Mouse (Mus musculus) regulatory T cell (primary cell): ENCODE measurements at regions not wholly inside any gene's neighbourhood (a gene's known extent, or its start where the extent isn't known, plus 50 kb on each side); places are given as distances from the start of the nearest gene placed in this dataset.

Source experiments
- in situ Hi-C: fragments of 300-600 bp; cut with MboI, MseI; formaldehyde crosslinking; loops from one replicate; pipeline ENCODE4 v1.15.1; 2025; ENCODE audit warnings: high pct_unique_total_duplicates

- in situ Hi-C loops = no loop called here
These were observed 70.0 kb downstream of the Mbip start for GRCm38 (mm10) chr12:56275556-56276242.

GRCm38 (mm10) chr12:56265049-56265448 is 80.6 kb downstream of the Mbip start:
- in situ Hi-C loops = no loop called here

GRCm38 (mm10) chr12:56261471-56261870 is 84.2 kb downstream of the Mbip start:
- in situ Hi-C loops = no loop called here

- in situ Hi-C loops = no loop called here
These were observed 87.2 kb downstream of the Mbip start for GRCm38 (mm10) chr12:56258401-56259050.

- in situ Hi-C loops = no loop called here
These were observed 89.3 kb downstream of the Mbip start for GRCm38 (mm10) chr12:56256243-56256881.

- in situ Hi-C loops = no loop called here
These were observed 92.9 kb downstream of the Mbip start for GRCm38 (mm10) chr12:56252612-56253444.

GRCm38 (mm10) chr12:56250262-56250661 is 95.4 kb downstream of the Mbip start:
- in situ Hi-C loops = no loop called here

- in situ Hi-C loops = no loop called here
These were observed 99.3 kb downstream of the Mbip start for GRCm38 (mm10) chr12:56246406-56246805.

- in situ Hi-C loops = no loop called here
These were observed 102.9 kb downstream of the Mbip start for GRCm38 (mm10) chr12:56242803-56243202.

- in situ Hi-C loops = no loop called here
These were observed 104.0 kb downstream of the Mbip start for GRCm38 (mm10) chr12:56241735-56242134.

- in situ Hi-C loops = no loop called here
These were observed 105.5 kb downstream of the Mbip start for GRCm38 (mm10) chr12:56240206-56240605.

- in situ Hi-C loops = no loop called here
These were observed 111.1 kb downstream of the Mbip start for GRCm38 (mm10) chr12:56234571-56234970.

GRCm38 (mm10) chr12:56233209-56233608 is 112.5 kb downstream of the Mbip start:
- in situ Hi-C loops = no loop called here

GRCm38 (mm10) chr12:56224142-56224895 is 121.4 kb downstream of the Mbip start:
- in situ Hi-C loops = no loop called here

- in situ Hi-C loops = no loop called here
These were observed 152.2 kb downstream of the Mbip start for GRCm38 (mm10) chr12:56193524-56193923.

- in situ Hi-C loops = no loop called here
These were observed 156.1 kb downstream of the Mbip start for GRCm38 (mm10) chr12:56189562-56189961.

GRCm38 (mm10) chr12:56160736-56161135 is 185.0 kb downstream of the Mbip start:
- in situ Hi-C loops = no loop called here

- in situ Hi-C loops = no loop called here
These were observed 201.3 kb downstream of the Mbip start for GRCm38 (mm10) chr12:56144359-56144758.

- in situ Hi-C loops = no loop called here
These were observed 201.9 kb downstream of the Mbip start for GRCm38 (mm10) chr12:56143789-56144188.

- in situ Hi-C loops = no loop called here
These were observed 231.2 kb downstream of the Mbip start for GRCm38 (mm10) chr12:56114446-56114845.

GRCm38 (mm10) chr12:56081406-56081805 is 245.3 kb downstream of the Brms1l start:
- in situ Hi-C loops = no loop called here
